16 mouse cellular contexts compared by ENCODE assay signal in the genomic region with DNA sequence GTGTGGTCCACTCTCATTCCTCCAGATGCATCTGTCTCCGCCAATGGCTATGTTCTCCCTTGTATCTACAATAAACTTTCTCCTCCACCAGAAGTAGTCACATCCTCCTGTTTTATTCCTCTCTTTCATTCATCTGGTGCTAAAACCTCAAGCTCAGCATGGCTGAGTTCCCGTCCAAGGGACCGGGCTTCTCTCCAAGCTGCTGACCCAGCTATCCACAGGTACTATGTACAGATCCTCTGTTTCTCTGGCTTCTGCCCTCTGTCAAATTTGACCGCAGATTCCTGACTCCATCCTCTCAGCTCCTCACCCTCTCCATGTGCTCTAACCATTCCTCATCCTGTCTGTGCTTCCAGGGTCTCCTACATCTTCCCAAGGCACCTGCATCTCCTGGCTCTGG.
"Had no signal": no experiment of that assay in that cellular context is flagged by ENCODE, and none has a peak within 500 bp of the region (broad histone marks: within the 10 kb centered on the region; RNA-seq: fewer than 3 reads in every experiment).

No protein-coding gene starts in this region.

- H3K4me3 ChIP-seq: limb, embryonic 12.5 days; liver, embryonic 13.5 days; lung, embryonic 15.5 days; megakaryocyte, embryonic 14.5 days; midbrain, embryonic 12.5 days had no signal

- DNase-seq: kidney, postnatal 25 days; layer of hippocampus, adult 9-11 months; layer of hippocampus, postnatal 36 days; liver; liver, embryonic 13.5 days; liver, postnatal 0 days; lung, postnatal 14 days; right cerebral cortex, adult 18-20 months; right cerebral cortex, postnatal 25 days; thymus, adult 18-20 months; thymus, postnatal 14 days had no signal

- H3K4me1 ChIP-seq: liver, embryonic 13.5 days; lung, embryonic 15.5 days; midbrain, embryonic 12.5 days had no signal

- H3K27me3 ChIP-seq: limb, embryonic 12.5 days; liver, embryonic 13.5 days; lung, embryonic 15.5 days; midbrain, embryonic 12.5 days had no signal

- H3K9me3 ChIP-seq: limb, embryonic 12.5 days; liver, embryonic 13.5 days; lung, embryonic 15.5 days; midbrain, embryonic 12.5 days had no signal

- H3K36me3 ChIP-seq: limb, embryonic 12.5 days; liver, embryonic 13.5 days; lung, embryonic 15.5 days; midbrain, embryonic 12.5 days had no signal

- H3K9ac ChIP-seq: limb, embryonic 12.5 days; liver, embryonic 13.5 days; liver, postnatal 0 days; lung, embryonic 15.5 days; midbrain, embryonic 12.5 days had no signal

- H3K27ac ChIP-seq: limb, embryonic 12.5 days; liver, embryonic 13.5 days; lung, embryonic 15.5 days; macrophage; midbrain, embryonic 12.5 days had no signal

- H3K4me2 ChIP-seq: limb, embryonic 12.5 days; liver, embryonic 13.5 days; lung, embryonic 15.5 days; midbrain, embryonic 12.5 days had no signal

- ATAC-seq: liver, postnatal 0 days had no signal
